Mouse (Mus musculus): Measurements from ENCODE around the gene Vmn1r214. TPM values are rescaled to one million over a fixed set of nuclear protein-coding genes. Genes with fewer than 3 reads are reported as not detected.

The Vmn1r214 gene
- polyA plus RNA-seq (2015; fragmentation: Nextera tagmentation; extraction: Ambion mirVana): not detected in 2 replicates

- ATAC-seq (ENCODE audit: low FRiP score): no peak
- no peak within 1 kb of the TSS for H3K9ac ChIP-seq
- H3K4me1 ChIP-seq (replicated peaks): no peaks in the 10 kb centered on the region
- H3K27ac ChIP-seq: no peak within 1 kb of the TSS
- no peak within 1 kb of the TSS for H3K4me3 ChIP-seq
- no peaks in the 10 kb centered on the region for H3K9me3 ChIP-seq
- 93% methylated on average over 3 of the region's 3 CpGs for WGBS
- H3K4me2 ChIP-seq: no peak within 1 kb of the TSS
- H3K36me3 ChIP-seq: no peaks in the 10 kb centered on the region
- H3K27me3 ChIP-seq: no peaks in the 10 kb centered on the region
These were observed at the start of gene Vmn1r214 for GRCm38 (mm10) chr13:23030118-23030517. Vmn1r214 (plus strand) TSS chr13:23030418.

GRCm38 (mm10) chr13:22990214-22990891 lies 39.9 kb upstream of the Vmn1r214 start:
- H3K27me3 ChIP-seq: no peaks in the 10 kb centered on the region
- 91% methylated on average over 11 of the region's 11 CpGs for WGBS
- no peak overlapping the region for H3K9ac ChIP-seq
- H3K27ac ChIP-seq: no peak overlapping the region
- no peaks in the 10 kb centered on the region for H3K36me3 ChIP-seq
- no peak for ATAC-seq (ENCODE audit: low FRiP score)
- no peaks in the 10 kb centered on the region for H3K9me3 ChIP-seq
- H3K4me3 ChIP-seq: no peak overlapping the region
- no peaks in the 10 kb centered on the region for H3K4me1 ChIP-seq (replicated peaks)
- H3K4me2 ChIP-seq: no peak overlapping the region

GRCm38 (mm10) chr13:22992178-22992700 lies 38.0 kb upstream of the Vmn1r214 start:
- Histone ChIP-seq H3K9ac (no peak overlapping the region), H3K27ac (no peak overlapping the region), H3K4me2 (no peak overlapping the region), H3K9me3 (no peaks in the 10 kb centered on the region), H3K4me3 (no peak overlapping the region), H3K4me1 (replicated peaks) (no peaks in the 10 kb centered on the region), H3K27me3 (no peaks in the 10 kb centered on the region), H3K36me3 (no peaks in the 10 kb centered on the region)
- 47% methylated on average over 1 of the region's 1 CpGs for WGBS
- no peak for ATAC-seq (ENCODE audit: low FRiP score)

- 39% methylated on average over 2 of the region's 2 CpGs for WGBS
- Histone ChIP-seq H3K4me2 (no peak overlapping the region), H3K4me1 (replicated peaks) (no peaks in the 10 kb centered on the region), H3K36me3 (no peaks in the 10 kb centered on the region), H3K27me3 (no peaks in the 10 kb centered on the region), H3K9ac (no peak overlapping the region), H3K27ac (no peak overlapping the region), H3K9me3 (no peaks in the 10 kb centered on the region), H3K4me3 (no peak overlapping the region)
- ATAC-seq (ENCODE audit: low FRiP score): no peak
These were observed 37.5 kb upstream of the Vmn1r214 start for GRCm38 (mm10) chr13:22992721-22993120.

GRCm38 (mm10) chr13:23007356-23007755 lies 22.9 kb upstream of the Vmn1r214 start, which contains the start of gene Vmn1r213:
Vmn1r213 (plus strand) TSS chr13:23007656.
- no peak for ATAC-seq (ENCODE audit: low FRiP score)
- Histone ChIP-seq H3K4me1 (replicated peaks) (no peaks in the 10 kb centered on the region), H3K36me3 (no peaks in the 10 kb centered on the region), H3K9me3 (no peaks in the 10 kb centered on the region), H3K27me3 (no peaks in the 10 kb centered on the region), H3K9ac (no peak within 1 kb of the TSS), H3K4me3 (no peak within 1 kb of the TSS), H3K27ac (no peak within 1 kb of the TSS), H3K4me2 (no peak within 1 kb of the TSS)
- 88% methylated on average over 1 of the region's 1 CpGs for WGBS

GRCm38 (mm10) chr13:23018158-23018557 lies 12.1 kb upstream of the Vmn1r214 start:
- no peak overlapping the region for H3K4me3 ChIP-seq
- no peak overlapping the region for H3K4me2 ChIP-seq
- H3K36me3 ChIP-seq: no peaks in the 10 kb centered on the region
- no peaks in the 10 kb centered on the region for H3K4me1 ChIP-seq (replicated peaks)
- no peaks in the 10 kb centered on the region for H3K27me3 ChIP-seq
- H3K27ac ChIP-seq: no peak overlapping the region
- no peaks in the 10 kb centered on the region for H3K9me3 ChIP-seq
- ATAC-seq (ENCODE audit: low FRiP score): no peak
- H3K9ac ChIP-seq: no peak overlapping the region

GRCm38 (mm10) chr13:23024812-23025211 lies 5.4 kb upstream of the Vmn1r214 start:
- ATAC-seq (ENCODE audit: low FRiP score): no peak

GRCm38 (mm10) chr13:23057778-23058177 lies 27.6 kb downstream of the Vmn1r214 start:
- H3K36me3 ChIP-seq: no peaks in the 10 kb centered on the region
- no peak overlapping the region for H3K9ac ChIP-seq
- no peaks in the 10 kb centered on the region for H3K4me1 ChIP-seq (replicated peaks)
- H3K9me3 ChIP-seq: no peaks in the 10 kb centered on the region
- H3K27ac ChIP-seq: no peak overlapping the region
- H3K4me3 ChIP-seq: no peak overlapping the region
- H3K27me3 ChIP-seq: no peaks in the 10 kb centered on the region
- ATAC-seq (ENCODE audit: low FRiP score): no peak
- no peak overlapping the region for H3K4me2 ChIP-seq
- WGBS: 52% methylated on average over 1 of the region's 1 CpGs

More at GRCm38 (mm10) chr13:23024812-23025211, 5.4 kb upstream of the Vmn1r214 start:
- no peak overlapping the region for H3K9ac ChIP-seq
- no peaks in the 10 kb centered on the region for H3K36me3 ChIP-seq
- no peaks in the 10 kb centered on the region for H3K27me3 ChIP-seq
- H3K4me2 ChIP-seq: no peak overlapping the region
- no peaks in the 10 kb centered on the region for H3K4me1 ChIP-seq (replicated peaks)
- H3K4me3 ChIP-seq: no peak overlapping the region
- H3K9me3 ChIP-seq: no peaks in the 10 kb centered on the region
- H3K27ac ChIP-seq: no peak overlapping the region

- Histone ChIP-seq H3K4me2 (no peak within 1 kb of the TSS), H3K9me3 (no peaks in the 10 kb centered on the region), H3K4me3 (no peak within 1 kb of the TSS), H3K9ac (no peak within 1 kb of the TSS), H3K27ac (no peak within 1 kb of the TSS), H3K27me3 (no peaks in the 10 kb centered on the region), H3K36me3 (no peaks in the 10 kb centered on the region), H3K4me1 (replicated peaks) (no peaks in the 10 kb centered on the region)
- no peak for ATAC-seq (ENCODE audit: low FRiP score)
- 93% methylated on average over 1 of the region's 1 CpGs for WGBS
These were observed 37.5 kb downstream of the Vmn1r214 start, which contains the start of gene Vmn1r215 for GRCm38 (mm10) chr13:23067725-23068124. Vmn1r215 (plus strand) TSS chr13:23068025.

GRCm38 (mm10) chr13:23069312-23069711 lies 39.1 kb downstream of the Vmn1r214 start:
- no peak for ATAC-seq (ENCODE audit: low FRiP score)
- no peak overlapping the region for H3K4me3 ChIP-seq
- WGBS: 94% methylated on average over 2 of the region's 2 CpGs

More at GRCm38 (mm10) chr13:23069312-23069711, 39.1 kb downstream of the Vmn1r214 start:
- Histone ChIP-seq H3K4me1 (replicated peaks) (no peaks in the 10 kb centered on the region), H3K9me3 (no peaks in the 10 kb centered on the region), H3K27ac (no peak overlapping the region), H3K4me2 (no peak overlapping the region), H3K27me3 (no peaks in the 10 kb centered on the region), H3K9ac (no peak overlapping the region), H3K36me3 (no peaks in the 10 kb centered on the region)

Other genes starting within 250 kb of the Vmn1r214 start
- not detected in 2 replicates for gene Vmn1r209, start 220.7 kb upstream of the Vmn1r214 start, polyA plus RNA-seq (2015; fragmentation: Nextera tagmentation; extraction: Ambion mirVana)
- gene Vmn1r210, start 199.1 kb upstream of the Vmn1r214 start, polyA plus RNA-seq (2015; fragmentation: Nextera tagmentation; extraction: Ambion mirVana): not detected in 2 replicates
- not detected in 2 replicates for gene Vmn1r211, start 172.9 kb upstream of the Vmn1r214 start, polyA plus RNA-seq (2015; fragmentation: Nextera tagmentation; extraction: Ambion mirVana)
- gene Vmn1r212, start 146.2 kb upstream of the Vmn1r214 start, polyA plus RNA-seq (2015; fragmentation: Nextera tagmentation; extraction: Ambion mirVana): not detected in 2 replicates
- gene Vmn1r213, start 22.8 kb upstream of the Vmn1r214 start, polyA plus RNA-seq (2015; fragmentation: Nextera tagmentation; extraction: Ambion mirVana): not detected in 2 replicates
- not detected in 2 replicates for gene Vmn1r215, start 37.6 kb downstream of the Vmn1r214 start, polyA plus RNA-seq (2015; fragmentation: Nextera tagmentation; extraction: Ambion mirVana)
- gene Vmn1r217, start 87.8 kb downstream of the Vmn1r214 start, polyA plus RNA-seq (2015; fragmentation: Nextera tagmentation; extraction: Ambion mirVana): not detected in 2 replicates
- 0.03 TPM in 1 of 2 replicates, not detected in the other for gene Vmn1r218, start 102.7 kb downstream of the Vmn1r214 start, polyA plus RNA-seq (2015; fragmentation: Nextera tagmentation; extraction: Ambion mirVana)
- gene Vmn1r219, start 128.9 kb downstream of the Vmn1r214 start, polyA plus RNA-seq (2015; fragmentation: Nextera tagmentation; extraction: Ambion mirVana): not detected in 2 replicates
- not detected in 2 replicates for gene Vmn1r220, start 157.6 kb downstream of the Vmn1r214 start, polyA plus RNA-seq (2015; fragmentation: Nextera tagmentation; extraction: Ambion mirVana)
- gene Vmn1r221, start 183.7 kb downstream of the Vmn1r214 start, polyA plus RNA-seq (2015; fragmentation: Nextera tagmentation; extraction: Ambion mirVana): not detected in 2 replicates
- gene Vmn1r222, start 205.5 kb downstream of the Vmn1r214 start, polyA plus RNA-seq (2015; fragmentation: Nextera tagmentation; extraction: Ambion mirVana): not detected in 2 replicates
- not detected in 2 replicates for gene Vmn1r223, start 216.7 kb downstream of the Vmn1r214 start, polyA plus RNA-seq (2015; fragmentation: Nextera tagmentation; extraction: Ambion mirVana)

All from hindbrain, embryonic 13.5 days (tissue).